Mouse (Mus musculus) left cerebral cortex, postnatal 4 days (tissue): ENCODE results near the gene Zbtb2. TPM values are rescaled to one million over a fixed set of nuclear protein-coding genes. Genes with fewer than 3 reads are reported as not detected.

Experiments used
- DNase-seq: peaks from one replicate; pipeline ENCODE4 v3.0.0-alpha.2; 2022
- intact Hi-C: fragments of 180-260 bp; cut with DNase I; formaldehyde crosslinking; loops from one replicate; pipeline ENCODE4 v1.15.1; 2025
- total RNA-seq, 2 experiments: library from RNA; stranded (reverse); gene quantifications; 2 replicates each; pipeline ENCODE4 v1.2.3; 2021

Zbtb2 gene
- total RNA-seq, 2 experiments from 2014 or later, result 13.7 to 14.3 TPM

DNA sequence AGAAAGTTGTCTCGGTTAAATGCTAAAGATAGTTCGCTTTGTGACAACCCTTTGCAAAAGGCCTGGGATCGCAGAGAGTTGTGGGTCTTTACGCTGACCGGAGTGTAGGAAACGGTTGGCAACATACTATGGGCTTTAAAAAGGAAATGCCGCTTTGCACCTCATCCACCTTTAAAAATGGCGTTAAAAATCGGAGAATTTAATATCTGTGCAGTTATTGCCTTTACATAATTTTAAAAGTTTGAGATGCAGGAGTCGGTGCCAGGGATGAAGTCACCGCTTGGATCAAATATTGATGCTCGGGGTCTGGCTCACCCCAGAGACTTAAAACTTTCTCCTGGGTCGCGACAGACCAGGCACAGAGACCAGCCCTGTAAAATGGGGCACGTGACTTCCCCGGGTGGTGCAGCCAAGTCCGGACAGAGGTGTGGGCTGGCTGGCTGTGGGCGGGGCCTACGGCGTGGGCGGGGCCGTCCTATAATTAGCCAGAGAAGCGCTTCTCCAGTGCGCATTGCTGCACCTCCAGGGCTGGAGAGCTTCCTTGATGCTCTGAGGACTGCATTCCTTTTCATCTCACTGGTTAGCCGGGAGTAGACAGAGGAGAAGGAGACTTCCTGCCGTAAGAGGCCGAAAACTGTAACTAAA lies 53.7 kb downstream of the Zbtb2 start:
- intact Hi-C loops, result loop anchor here (5.0 kb wide), 1 partner anchor 337 kb away; no protein-coding TSS in a partner anchor
- DNase-seq, result peak; percentile 70

- peak; percentile 50 for DNase-seq
- intact Hi-C loops, result loop anchor here (5.0 kb wide), 1 partner anchor 336 kb away; no protein-coding TSS in a partner anchor
Observed at GRCm38 (mm10) chr10:4333319-4333718, 54.6 kb downstream of the Zbtb2 start.

DNA sequence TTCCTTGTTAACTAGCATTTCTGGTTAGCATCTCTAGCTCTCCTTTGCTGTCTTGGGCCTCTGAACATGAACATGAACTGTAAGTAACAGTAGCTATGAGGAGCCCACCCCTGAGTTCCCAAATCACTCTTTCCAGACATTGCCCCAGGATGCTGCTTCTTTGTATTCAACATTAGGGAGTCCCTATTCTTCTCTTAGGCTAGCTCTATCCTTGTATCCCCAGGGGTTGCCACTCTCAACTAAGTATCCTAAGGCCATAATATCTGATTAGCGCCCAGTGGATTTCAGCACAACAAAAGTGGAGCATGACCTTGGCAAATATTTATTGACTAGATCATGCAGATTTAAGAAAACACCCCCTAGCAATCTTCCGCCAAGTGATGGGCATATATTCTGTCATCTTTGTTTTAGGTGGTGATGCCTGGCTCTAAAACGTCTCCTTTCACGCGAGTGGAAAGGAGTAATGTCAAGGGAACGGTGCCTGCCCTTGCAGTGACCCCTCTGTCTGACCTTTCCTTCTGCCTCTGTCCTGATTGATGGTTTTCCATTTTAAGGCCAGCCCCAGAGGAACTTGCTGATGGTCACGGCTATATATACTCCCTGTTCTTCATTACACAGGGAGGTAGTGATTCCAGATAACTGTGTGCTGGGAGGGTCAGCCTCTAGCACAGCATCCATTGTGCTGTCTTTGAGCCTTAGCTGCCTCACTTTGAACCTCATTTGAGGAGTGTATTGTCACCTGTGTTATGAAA lies 55.5 kb downstream of the Zbtb2 start:
- intact Hi-C loops, result loop anchor here (5.0 kb wide), 1 partner anchor 335 kb away; no protein-coding TSS in a partner anchor
- no peak for DNase-seq

DNA sequence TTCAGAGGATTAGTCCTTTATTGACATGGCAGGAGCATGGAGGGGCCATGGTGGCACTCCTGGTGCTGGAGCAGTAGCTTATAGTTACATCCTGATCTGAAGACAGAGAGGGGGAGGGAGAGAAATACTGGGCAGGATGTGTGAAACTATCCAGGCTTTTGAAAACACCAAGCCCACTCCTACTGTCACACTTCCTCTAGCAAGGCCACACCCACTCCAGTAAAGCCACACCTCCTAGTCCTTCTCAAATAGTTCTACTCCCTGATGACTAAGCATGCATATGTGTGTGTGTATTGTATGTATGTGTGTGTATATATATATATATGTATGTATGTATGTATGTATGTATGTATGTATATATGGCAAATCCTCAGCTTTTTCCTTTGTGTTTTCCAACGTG lies 60.2 kb downstream of the Zbtb2 start:
- intact Hi-C loops, result no loop called here
- DNase-seq, result no peak

DNA sequence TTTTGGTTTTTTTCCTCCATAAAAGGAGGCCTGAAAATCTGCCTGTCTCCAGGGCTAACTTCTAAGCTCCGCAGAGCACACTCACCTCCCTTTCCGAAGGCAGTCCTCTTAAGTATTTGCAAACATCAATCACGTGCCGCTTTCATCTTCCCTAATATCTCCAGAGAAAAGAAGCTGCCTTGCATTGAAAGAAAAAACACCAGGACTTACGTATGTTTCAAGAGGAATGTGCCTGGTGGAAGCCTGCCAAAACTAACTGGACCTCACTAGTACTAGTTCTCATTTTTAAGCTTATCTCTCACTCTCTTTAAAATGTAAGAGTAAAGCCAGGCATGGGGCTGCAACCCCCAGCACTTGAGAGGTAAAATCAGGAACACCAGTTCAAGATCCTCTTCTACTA lies 62.3 kb downstream of the Zbtb2 start:
- intact Hi-C loops, result no loop called here
- DNase-seq, result no peak

DNA sequence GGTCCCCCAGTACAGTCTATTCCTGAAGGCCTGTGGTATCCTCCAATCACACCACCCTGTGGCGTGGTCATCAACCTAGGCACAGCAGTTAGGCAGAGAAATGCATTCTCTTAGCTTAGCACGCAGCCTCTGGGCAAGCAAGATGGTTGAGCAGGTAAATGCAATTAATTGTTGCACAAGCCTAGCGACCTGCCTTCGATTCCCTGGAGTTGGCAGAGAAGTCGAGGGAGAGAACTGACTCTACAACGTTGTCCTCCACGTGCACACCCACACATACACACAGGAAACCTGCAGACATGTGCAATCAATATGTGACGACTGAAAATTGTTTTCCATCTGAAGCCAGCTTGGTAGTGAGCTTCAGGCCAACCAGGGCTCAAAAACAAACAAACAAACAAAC lies 64.0 kb downstream of the Zbtb2 start:
- no peak for DNase-seq
- intact Hi-C loops, result no loop called here

Other genes with a start within 250 kb of the Zbtb2 start
- gene Akap12, start 121.7 kb downstream of the Zbtb2 start, total RNA-seq, result 10 to 100 TPM; 61.6 to 63.4 TPM
- gene Rmnd1, start 44.3 kb upstream of the Zbtb2 start, total RNA-seq, result 10 to 100 TPM; 25.2 to 29.7 TPM
- 10 to 100 TPM in 1 of 2 experiments, 1 to 10 TPM in 1; 9.9 to 10.8 TPM for gene Armt1, start 44.4 kb upstream of the Zbtb2 start, total RNA-seq
- under 1 TPM; 0.62 to 0.68 TPM for gene Ccdc170, start 94.4 kb upstream of the Zbtb2 start, total RNA-seq
- 1 to 10 TPM; 3.5 to 3.9 TPM for gene Esr1, start 223.5 kb upstream of the Zbtb2 start, total RNA-seq